Mouse (Mus musculus): ENCODE data around the gene Elk3. TPM values are rescaled to one million over a fixed set of nuclear protein-coding genes. Genes with fewer than 3 reads are reported as not detected.

The Elk3 gene
- total RNA-seq, 1 experiment from 2014 or later: 46.4 TPM

- no peak for ATAC-seq (replicated peaks in 1 of 2; ENCODE audit: insufficient read depth in 1 of 2, low FRiP score in 2 of 2, low TSS enrichment in 1 of 2, low read depth in 1 of 2, poor library complexity in 2 of 2, severe bottlenecking in 2 of 2)
These were observed 30.3 kb downstream of the Elk3 start for GRCm38 (mm10) chr10:93280586-93280985.

DNA sequence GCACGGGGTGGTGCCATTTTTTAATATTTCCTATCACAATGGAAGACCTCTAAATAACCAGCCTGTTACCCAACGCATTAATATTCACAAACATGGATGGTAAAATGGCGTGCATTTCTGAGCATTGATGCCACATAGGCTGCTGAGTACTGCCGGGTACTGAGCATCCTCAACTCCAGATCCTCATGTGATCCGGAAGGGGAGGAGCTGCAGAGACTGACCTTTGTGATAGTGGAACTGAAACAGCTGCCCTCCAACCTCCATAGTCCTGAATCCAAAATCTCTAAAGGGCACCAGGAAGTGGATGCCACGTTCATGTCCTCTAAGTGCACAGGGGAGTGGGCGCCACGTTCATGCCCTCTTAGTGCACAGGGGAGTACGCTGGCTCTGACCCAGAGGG lies 31.9 kb downstream of the Elk3 start:
- ATAC-seq (replicated peaks in 1 of 2; ENCODE audit: insufficient read depth in 1 of 2, low FRiP score in 2 of 2, low TSS enrichment in 1 of 2, low read depth in 1 of 2, poor library complexity in 2 of 2, severe bottlenecking in 2 of 2): no peak

- ATAC-seq (replicated peaks in 1 of 2; ENCODE audit: insufficient read depth in 1 of 2, low FRiP score in 2 of 2, low TSS enrichment in 1 of 2, low read depth in 1 of 2, poor library complexity in 2 of 2, severe bottlenecking in 2 of 2): no peak
These were observed 32.6 kb downstream of the Elk3 start for GRCm38 (mm10) chr10:93278361-93278760.

DNA sequence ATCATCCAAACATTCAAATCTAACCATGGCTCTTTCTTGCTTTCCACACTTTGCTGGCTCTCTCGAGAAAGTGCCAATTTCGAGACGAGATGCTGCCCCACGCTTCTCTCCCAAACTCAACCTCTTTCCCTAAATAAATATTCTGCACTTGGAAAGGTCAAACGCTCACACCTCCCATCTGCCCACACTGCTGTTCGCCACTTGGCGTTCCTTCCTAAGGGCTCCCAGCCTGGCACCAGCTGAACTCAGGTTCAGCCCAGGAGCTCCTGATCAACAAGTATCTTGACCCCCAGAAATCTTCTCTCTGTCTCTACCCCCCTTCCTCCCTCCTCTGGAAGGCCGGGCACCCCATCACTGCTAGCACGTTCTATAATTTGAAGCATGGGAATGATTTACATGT lies 34.1 kb downstream of the Elk3 start:
- no peak for ATAC-seq (replicated peaks in 1 of 2; ENCODE audit: insufficient read depth in 1 of 2, low FRiP score in 2 of 2, low TSS enrichment in 1 of 2, low read depth in 1 of 2, poor library complexity in 2 of 2, severe bottlenecking in 2 of 2)

- ATAC-seq (replicated peaks in 1 of 2; ENCODE audit: insufficient read depth in 1 of 2, low FRiP score in 2 of 2, low TSS enrichment in 1 of 2, low read depth in 1 of 2, poor library complexity in 2 of 2, severe bottlenecking in 2 of 2): peak in 1 of 2 experiments; percentile 37; a peak in 1 of 4 replicates
These were observed 34.6 kb downstream of the Elk3 start for GRCm38 (mm10) chr10:93276349-93276763.

DNA sequence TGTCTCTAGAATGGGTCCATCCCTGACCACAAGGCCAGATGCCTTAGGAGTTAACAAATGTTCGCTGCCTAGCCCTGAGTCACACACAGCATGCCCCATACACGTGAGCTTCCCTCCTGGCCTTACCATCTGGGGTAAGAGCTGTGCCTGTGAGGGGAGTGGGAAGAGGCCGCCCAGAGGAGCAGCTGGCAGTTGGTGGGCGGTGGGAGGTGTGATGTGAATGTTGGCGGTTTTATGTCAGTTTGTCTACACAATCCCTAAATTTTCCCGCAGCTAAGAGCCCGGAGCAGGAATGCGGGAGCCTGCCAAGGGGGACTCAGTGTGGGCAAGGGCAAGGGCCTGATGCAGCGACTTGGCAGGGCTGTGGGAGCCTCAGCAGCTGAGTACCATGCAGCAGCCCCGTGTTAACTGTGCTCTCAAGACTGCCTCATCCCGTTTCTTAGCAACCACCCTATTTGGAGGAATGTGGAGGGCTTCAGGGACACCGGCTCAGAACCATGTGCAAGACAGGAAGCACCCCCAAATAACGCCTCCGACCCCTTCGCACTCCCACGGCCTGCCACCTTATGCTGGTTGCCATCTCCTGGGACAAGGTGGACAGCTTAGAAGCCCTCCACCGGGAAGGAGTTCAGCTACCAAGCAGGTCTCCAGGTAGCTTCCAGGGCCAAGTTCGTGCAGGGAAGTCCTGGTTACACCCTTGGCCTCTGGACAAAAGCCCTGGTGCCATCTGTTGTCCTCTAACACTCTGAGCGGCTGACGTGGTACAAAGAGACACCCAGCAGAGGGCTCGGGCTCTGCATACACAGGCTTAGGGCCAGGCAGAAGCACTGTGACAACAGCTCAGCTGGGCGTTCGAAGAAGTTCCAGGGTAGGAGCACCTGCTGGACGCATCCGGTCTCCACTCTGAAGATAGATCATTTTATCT lies 35.5 kb downstream of the Elk3 start:
- ATAC-seq (replicated peaks in 1 of 2; ENCODE audit: insufficient read depth in 1 of 2, low FRiP score in 2 of 2, low TSS enrichment in 1 of 2, low read depth in 1 of 2, poor library complexity in 2 of 2, severe bottlenecking in 2 of 2): no peak

- peak; percentile 16 to 33; a peak in 3 of 4 replicates for ATAC-seq (replicated peaks in 1 of 2; ENCODE audit: insufficient read depth in 1 of 2, low FRiP score in 2 of 2, low TSS enrichment in 1 of 2, low read depth in 1 of 2, poor library complexity in 2 of 2, severe bottlenecking in 2 of 2)
These were observed 36.6 kb downstream of the Elk3 start for GRCm38 (mm10) chr10:93274277-93274696.

GRCm38 (mm10) chr10:93272986-93273982 lies 37.7 kb downstream of the Elk3 start:
- no peak for ATAC-seq (replicated peaks in 1 of 2; ENCODE audit: insufficient read depth in 1 of 2, low FRiP score in 2 of 2, low TSS enrichment in 1 of 2, low read depth in 1 of 2, poor library complexity in 2 of 2, severe bottlenecking in 2 of 2)

- ATAC-seq (replicated peaks in 1 of 2; ENCODE audit: insufficient read depth in 1 of 2, low FRiP score in 2 of 2, low TSS enrichment in 1 of 2, low read depth in 1 of 2, poor library complexity in 2 of 2, severe bottlenecking in 2 of 2): no peak
These were observed 39.1 kb downstream of the Elk3 start for GRCm38 (mm10) chr10:93271831-93272230.

GRCm38 (mm10) chr10:93270889-93271460 lies 40.0 kb downstream of the Elk3 start:
- no peak for ATAC-seq (replicated peaks in 1 of 2; ENCODE audit: insufficient read depth in 1 of 2, low FRiP score in 2 of 2, low TSS enrichment in 1 of 2, low read depth in 1 of 2, poor library complexity in 2 of 2, severe bottlenecking in 2 of 2)

DNA sequence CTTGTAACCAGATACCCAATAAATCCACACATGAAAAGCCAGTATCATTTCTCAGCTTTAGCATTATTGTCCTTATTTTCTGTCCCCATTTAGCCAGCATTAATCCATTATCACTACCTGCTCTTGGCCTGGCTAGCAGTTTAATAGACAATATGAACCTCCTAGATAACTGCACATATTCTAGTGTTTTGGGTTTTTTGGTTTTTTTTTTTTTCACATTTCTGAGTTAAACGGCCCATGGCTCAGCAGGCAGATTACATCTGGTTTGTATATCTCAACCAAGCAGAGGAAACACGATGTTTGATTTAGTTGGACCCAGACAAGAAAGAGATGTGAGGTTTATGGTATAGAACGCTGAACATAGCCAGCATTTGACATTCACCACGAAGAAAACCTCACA lies 41.2 kb downstream of the Elk3 start:
- ATAC-seq (replicated peaks in 1 of 2; ENCODE audit: insufficient read depth in 1 of 2, low FRiP score in 2 of 2, low TSS enrichment in 1 of 2, low read depth in 1 of 2, poor library complexity in 2 of 2, severe bottlenecking in 2 of 2): no peak

- ATAC-seq (replicated peaks in 1 of 2; ENCODE audit: insufficient read depth in 1 of 2, low FRiP score in 2 of 2, low TSS enrichment in 1 of 2, low read depth in 1 of 2, poor library complexity in 2 of 2, severe bottlenecking in 2 of 2): no peak
These were observed 42.6 kb downstream of the Elk3 start for GRCm38 (mm10) chr10:93268339-93268738.

GRCm38 (mm10) chr10:93267509-93267908 lies 43.4 kb downstream of the Elk3 start:
- ATAC-seq (replicated peaks in 1 of 2; ENCODE audit: insufficient read depth in 1 of 2, low FRiP score in 2 of 2, low TSS enrichment in 1 of 2, low read depth in 1 of 2, poor library complexity in 2 of 2, severe bottlenecking in 2 of 2): no peak

GRCm38 (mm10) chr10:93266521-93266920 lies 44.4 kb downstream of the Elk3 start:
- ATAC-seq (replicated peaks in 1 of 2; ENCODE audit: insufficient read depth in 1 of 2, low FRiP score in 2 of 2, low TSS enrichment in 1 of 2, low read depth in 1 of 2, poor library complexity in 2 of 2, severe bottlenecking in 2 of 2): no peak

- ATAC-seq (replicated peaks in 1 of 2; ENCODE audit: insufficient read depth in 1 of 2, low FRiP score in 2 of 2, low TSS enrichment in 1 of 2, low read depth in 1 of 2, poor library complexity in 2 of 2, severe bottlenecking in 2 of 2): no peak
These were observed 45.1 kb downstream of the Elk3 start for GRCm38 (mm10) chr10:93265833-93266232.

GRCm38 (mm10) chr10:93264001-93264400 lies 46.9 kb downstream of the Elk3 start:
- no peak for ATAC-seq (replicated peaks in 1 of 2; ENCODE audit: insufficient read depth in 1 of 2, low FRiP score in 2 of 2, low TSS enrichment in 1 of 2, low read depth in 1 of 2, poor library complexity in 2 of 2, severe bottlenecking in 2 of 2)

GRCm38 (mm10) chr10:93263431-93263830 lies 47.5 kb downstream of the Elk3 start:
- ATAC-seq (replicated peaks in 1 of 2; ENCODE audit: insufficient read depth in 1 of 2, low FRiP score in 2 of 2, low TSS enrichment in 1 of 2, low read depth in 1 of 2, poor library complexity in 2 of 2, severe bottlenecking in 2 of 2): no peak
